Mouse (Mus musculus): Measurements from ENCODE around the gene Usp49.
"Not testable (repeated sequence)": the region's sequence is repeated elsewhere in the genome, so short reads cannot be mapped to it uniquely, and the experiment has no call there.

The Usp49 gene

GRCm38 (mm10) chr17:47609182-47609581 lies 21.3 kb upstream of the Usp49 start:
- DNase-seq (ENCODE audit: low spot score in 2 of 2) = no peak

- DNase-seq (ENCODE audit: low spot score in 2 of 2) = peak; percentile 95 to 97
Observed at GRCm38 (mm10) chr17:47610849-47611660, 19.4 kb upstream of the Usp49 start, which contains the start of the genes Bysl, Med20 and Gm20517. Gene Bysl (minus strand): TSS chr17:47611492. Gene Med20 (plus strand): TSS chr17:47611582. Gene Gm20517 (plus strand): TSS chr17:47611589.

- no peak for DNase-seq (ENCODE audit: low spot score in 2 of 2)
Observed at GRCm38 (mm10) chr17:47611661-47611982, 18.9 kb upstream of the Usp49 start.

GRCm38 (mm10) chr17:47614018-47614417 lies 16.5 kb upstream of the Usp49 start:
- no peak for DNase-seq (ENCODE audit: low spot score in 2 of 2)

- no peak for DNase-seq (ENCODE audit: low spot score in 2 of 2)
Observed at GRCm38 (mm10) chr17:47616119-47616518, 14.4 kb upstream of the Usp49 start.

GRCm38 (mm10) chr17:47616652-47617051 lies 13.8 kb upstream of the Usp49 start:
- no peak for DNase-seq (ENCODE audit: low spot score in 2 of 2)

GRCm38 (mm10) chr17:47617605-47618307 lies 12.7 kb upstream of the Usp49 start:
- no peak for DNase-seq (ENCODE audit: low spot score in 2 of 2)

GRCm38 (mm10) chr17:47618556-47619311 lies 11.8 kb upstream of the Usp49 start:
- DNase-seq (ENCODE audit: low spot score in 2 of 2) = no peak

- no peak for DNase-seq (ENCODE audit: low spot score in 2 of 2)
Observed at GRCm38 (mm10) chr17:47622912-47623554, 7.5 kb upstream of the Usp49 start.

- not testable (repeated sequence) for DNase-seq (ENCODE audit: low spot score in 2 of 2)
Observed at GRCm38 (mm10) chr17:47624572-47624971, 5.9 kb upstream of the Usp49 start.

- no peak for DNase-seq (ENCODE audit: low spot score in 2 of 2)
Observed at GRCm38 (mm10) chr17:47625088-47625487, 5.4 kb upstream of the Usp49 start.

GRCm38 (mm10) chr17:47626031-47626430 lies 4.5 kb upstream of the Usp49 start:
- no peak for DNase-seq (ENCODE audit: low spot score in 2 of 2)

GRCm38 (mm10) chr17:47627791-47628190 lies 2.7 kb upstream of the Usp49 start:
- no peak for DNase-seq (ENCODE audit: low spot score in 2 of 2)

- peak; percentile 91 to 93 for DNase-seq (ENCODE audit: low spot score in 2 of 2)
Observed at GRCm38 (mm10) chr17:47628851-47629676, 1.4 kb upstream of the Usp49 start.

GRCm38 (mm10) chr17:47629717-47630677 lies 493 bp upstream of the Usp49 start:
- no peak for DNase-seq (ENCODE audit: low spot score in 2 of 2)

- DNase-seq (ENCODE audit: low spot score in 2 of 2) = no peak
Observed at GRCm38 (mm10) chr17:47632181-47632840, 1.8 kb downstream of the Usp49 start.

GRCm38 (mm10) chr17:47633999-47634770 lies 3.7 kb downstream of the Usp49 start:
- DNase-seq (ENCODE audit: low spot score in 2 of 2) = no peak

- DNase-seq (ENCODE audit: low spot score in 2 of 2) = no peak
Observed at GRCm38 (mm10) chr17:47642992-47643391, 12.5 kb downstream of the Usp49 start.

Measured in urinary bladder, postnatal 36 days (tissue).